Mouse (Mus musculus) spleen, postnatal 36 days (tissue): Measurements from ENCODE around the gene Olfr494.

Experiments
- DNase-seq, 2 experiments: peaks; one replicate each; pipeline ENCODE4 v3.0.0; 2022; ENCODE audit warnings: low spot score in 2 of 2, mixed read lengths in 1 of 2

Gene Olfr494

DNA sequence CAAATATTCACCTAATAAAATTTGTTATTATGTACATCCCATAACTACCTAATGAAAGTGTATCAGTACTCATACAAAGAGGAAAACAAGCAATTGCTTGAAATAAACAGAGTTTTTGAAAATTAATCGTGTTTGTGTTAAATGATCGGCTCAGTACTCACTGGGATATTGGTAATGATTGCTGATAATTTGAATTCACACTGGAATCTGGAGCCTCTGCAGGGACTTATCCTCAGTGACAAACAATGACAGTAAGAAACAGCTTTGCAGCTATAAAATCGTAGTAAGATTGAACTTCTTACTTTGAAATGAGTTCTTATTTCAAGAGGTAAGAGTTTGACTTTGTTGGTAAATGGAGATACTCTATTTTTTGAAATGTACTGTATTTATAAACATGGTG is at the start of gene Olfr494:
TSS of gene Olfr494 (plus strand) at position 301 of the 400 bp plus-strand sequence.
- no peak for DNase-seq

GRCm38 (mm10) chr7:108323574-108323973 is 41.6 kb upstream of the Olfr494 start, which contains the start of gene Olfr492:
Gene Olfr492, minus strand, starts transcription at chr7:108323674.
- no peak for DNase-seq

DNA sequence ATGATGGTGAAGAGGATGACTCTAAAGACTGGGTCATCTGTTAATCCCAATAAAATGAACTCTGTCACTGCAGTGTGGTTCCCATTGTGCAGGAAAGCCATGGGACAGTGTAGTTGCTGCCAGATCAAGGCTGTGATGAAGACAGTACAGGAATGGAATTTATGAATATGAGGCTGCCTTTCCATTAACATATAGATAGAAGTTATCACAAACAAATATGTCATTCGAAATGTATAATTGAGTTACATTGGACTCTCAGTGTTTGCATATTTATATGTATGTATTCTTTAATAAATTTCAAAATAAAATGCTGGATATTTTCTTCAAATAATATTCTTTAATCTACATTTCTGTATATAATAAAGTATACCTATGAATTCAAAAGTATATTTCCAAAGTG is 18.3 kb upstream of the Olfr494 start, which contains the start of gene Olfr493:
TSS of gene Olfr493 (minus strand) at position 101 of the 400 bp plus-strand sequence.
- no peak for DNase-seq

DNA sequence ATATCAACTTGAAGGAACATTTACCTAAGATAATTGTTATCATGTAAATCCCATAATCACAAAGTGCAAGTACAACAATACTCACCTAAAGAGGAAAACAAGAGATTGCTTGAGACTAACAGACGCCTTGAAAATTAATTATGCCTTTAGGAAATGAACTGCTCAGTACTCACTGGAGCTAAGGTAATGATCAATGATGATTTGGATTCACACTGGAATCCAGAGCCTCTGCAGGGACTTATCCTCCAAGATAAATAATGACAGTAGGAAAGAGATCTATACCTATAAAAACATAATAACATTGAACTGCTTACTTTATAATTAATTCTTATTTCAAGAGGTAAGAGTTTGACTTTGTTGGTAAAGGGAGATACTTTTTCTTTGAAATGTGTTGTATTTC is 27.7 kb downstream of the Olfr494 start, which contains the start of gene Olfr495:
TSS of gene Olfr495 (plus strand) at position 301 of the 400 bp plus-strand sequence.
- no peak for DNase-seq
